Mouse (Mus musculus): Measurements from ENCODE around the gene Hoxc10. TPM values are rescaled to one million over a fixed set of nuclear protein-coding genes. Genes with fewer than 3 reads are reported as not detected.

The Hoxc10 gene
- polyA plus RNA-seq, 1 experiment from 2014 or later = 1.3 TPM

MicroRNAs within 50 kb of the gene (microRNA counts, 519-probe panel; counts per million panel counts)
- microRNA mmu-miR-615-3p = 1,648 counts per million, percentile 19 among the panel's probes with 10 or more counts
- microRNA mmu-miR-615-5p = 35.7 counts per million

Small RNA genes lying within 50 kb of the gene (microRNA-seq; reads per million reads assigned to microRNA genes)
- gene Mir196a-2 = 309 reads per million, percentile 62 among the genes with 10 or more reads in this experiment
- 907 reads per million, percentile 73 among the genes with 10 or more reads in this experiment for gene Mir615

Other genes starting within 250 kb of the Hoxc10 start
- gene Calcoco1, start 244.6 kb upstream of the Hoxc10 start, polyA plus RNA-seq (2015; fragmentation: Nextera tagmentation; extraction: Ambion mirVana) = 26.5 and 27.0 TPM in 2 replicates
- not detected in 2 replicates for gene Hoxc13, start 45.7 kb upstream of the Hoxc10 start, polyA plus RNA-seq (2015; fragmentation: Nextera tagmentation; extraction: Ambion mirVana)
- gene Hoxc12, start 30.0 kb upstream of the Hoxc10 start, polyA plus RNA-seq (2015; fragmentation: Nextera tagmentation; extraction: Ambion mirVana) = not detected in 2 replicates
- 0.06 TPM in 1 of 2 replicates, not detected in the other for gene Hoxc11, start 12.4 kb upstream of the Hoxc10 start, polyA plus RNA-seq (2015; fragmentation: Nextera tagmentation; extraction: Ambion mirVana)
- gene Hoxc5, start 647 bp downstream of the Hoxc10 start, polyA plus RNA-seq (2015; fragmentation: Nextera tagmentation; extraction: Ambion mirVana) = 6.8 and 7.2 TPM in 2 replicates
- gene Hoxc9, start 9.6 kb downstream of the Hoxc10 start, polyA plus RNA-seq (2015; fragmentation: Nextera tagmentation; extraction: Ambion mirVana) = 0.49 and 0.76 TPM in 2 replicates
- gene Hoxc8, start 23.8 kb downstream of the Hoxc10 start, polyA plus RNA-seq (2015; fragmentation: Nextera tagmentation; extraction: Ambion mirVana) = 4.5 and 4.9 TPM in 2 replicates
- 3.2 and 4.0 TPM in 2 replicates for gene Hoxc6, start 31.5 kb downstream of the Hoxc10 start, polyA plus RNA-seq (2015; fragmentation: Nextera tagmentation; extraction: Ambion mirVana)
- 8.8 and 9.7 TPM in 2 replicates for gene Hoxc4, start 52.1 kb downstream of the Hoxc10 start, polyA plus RNA-seq (2015; fragmentation: Nextera tagmentation; extraction: Ambion mirVana)
- 20.2 and 22.1 TPM in 2 replicates for gene Smug1, start 200.3 kb downstream of the Hoxc10 start, polyA plus RNA-seq (2015; fragmentation: Nextera tagmentation; extraction: Ambion mirVana)